Mouse (Mus musculus): ENCODE measurements around the gene Gdf3.
"Not testable (repeated sequence)": the region's sequence is repeated elsewhere in the genome, so short reads cannot be mapped to it uniquely, and the experiment has no call there.

The Gdf3 gene

GRCm38 (mm10) chr6:122609771-122610170 is at the start of gene Gdf3:
Gene Gdf3, minus strand, starts transcription at chr6:122610087.
- DNase-seq (ENCODE audit: low spot score): no peak

GRCm38 (mm10) chr6:122659567-122659966 is 49.7 kb upstream of the Gdf3 start:
- DNase-seq (ENCODE audit: low spot score): no peak

- DNase-seq (ENCODE audit: low spot score): no peak
Observed at GRCm38 (mm10) chr6:122657630-122658029, 47.7 kb upstream of the Gdf3 start.

DNA sequence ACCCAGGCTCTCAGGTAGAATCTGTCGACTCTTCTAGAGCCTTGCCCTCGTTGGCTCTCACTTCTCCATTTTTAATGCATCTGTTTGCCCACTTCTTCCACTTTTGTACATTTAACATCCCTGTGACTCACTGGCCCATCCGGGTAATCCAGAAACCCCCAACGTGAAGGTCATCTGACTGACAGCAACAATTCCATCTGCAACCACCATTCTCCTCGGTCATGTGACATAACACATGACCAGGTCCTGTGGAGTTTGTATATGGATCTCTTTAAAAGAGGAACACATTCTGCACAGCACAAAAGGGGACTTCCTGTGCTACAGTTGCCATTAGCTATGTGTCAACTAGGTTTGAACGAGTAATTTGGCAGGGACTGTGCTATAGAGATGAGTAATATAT is 44.4 kb upstream of the Gdf3 start:
- DNase-seq (ENCODE audit: low spot score): no peak

DNA sequence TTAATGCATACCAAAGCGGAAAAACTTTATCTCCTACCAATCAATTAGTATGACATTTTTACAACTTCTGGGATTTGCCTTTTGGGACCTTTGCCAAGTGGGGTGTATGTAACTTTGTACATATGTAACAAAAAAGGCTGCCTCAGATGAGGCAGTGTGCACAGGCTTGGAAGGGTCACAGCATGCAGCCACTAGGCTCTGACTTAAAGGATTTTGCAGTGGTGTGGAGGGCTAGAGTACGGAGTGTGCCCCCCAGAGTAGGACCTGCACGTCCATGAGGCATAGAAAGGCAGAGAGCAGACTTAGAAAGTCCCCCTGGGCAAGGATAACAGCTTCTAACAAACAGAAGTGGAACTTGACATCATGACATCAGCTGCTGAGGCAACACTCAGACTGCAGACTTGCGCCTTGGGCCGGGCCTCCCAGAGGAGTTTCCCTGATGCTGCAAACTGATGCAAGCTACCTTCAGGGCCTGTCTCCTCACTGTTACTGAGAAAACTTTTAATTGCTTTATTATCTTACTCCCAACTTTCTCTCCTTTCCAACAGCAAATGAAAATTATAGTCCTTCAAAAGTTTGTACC is 40.6 kb upstream of the Gdf3 start:
- no peak for DNase-seq (ENCODE audit: low spot score)

DNA sequence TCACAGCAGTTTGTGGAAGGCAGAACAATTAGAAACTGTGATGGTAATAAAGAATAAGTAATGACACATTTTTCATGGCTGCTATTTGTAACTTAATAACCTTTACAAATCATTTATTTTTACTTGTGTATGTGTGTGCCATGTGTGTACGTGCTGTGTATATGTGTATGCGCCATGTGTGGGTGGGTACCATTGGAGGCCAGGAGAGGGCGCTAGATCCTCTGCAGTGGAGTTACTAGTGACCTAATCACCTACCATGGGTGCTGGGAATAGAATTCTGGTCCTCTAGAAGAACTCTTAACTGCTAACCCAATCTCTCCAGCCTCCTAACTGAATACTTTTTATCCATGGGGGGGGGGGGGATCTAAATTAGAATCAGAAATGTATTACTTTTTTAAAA is 40.0 kb upstream of the Gdf3 start:
- DNase-seq (ENCODE audit: low spot score): no peak

DNA sequence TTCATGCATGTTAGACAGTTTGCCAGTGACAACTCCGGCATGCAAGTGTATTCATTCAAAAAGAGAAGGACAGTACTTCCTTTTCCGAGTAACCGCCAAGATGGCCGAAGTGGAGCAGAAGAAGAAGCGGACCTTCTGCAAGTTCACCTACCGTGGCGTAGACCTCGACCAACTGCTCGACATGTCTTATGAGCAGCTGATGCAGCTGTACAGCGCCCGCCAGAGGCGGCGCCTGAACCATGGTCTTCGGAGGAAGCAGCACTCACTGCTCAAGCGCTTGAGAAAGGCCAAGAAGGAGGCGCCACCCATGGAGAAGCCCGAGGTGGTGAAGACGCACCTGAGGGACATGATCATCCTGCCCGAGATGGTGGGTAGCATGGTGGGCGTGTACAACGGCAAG is 34.3 kb upstream of the Gdf3 start:
- DNase-seq (ENCODE audit: low spot score): not testable (repeated sequence)

DNA sequence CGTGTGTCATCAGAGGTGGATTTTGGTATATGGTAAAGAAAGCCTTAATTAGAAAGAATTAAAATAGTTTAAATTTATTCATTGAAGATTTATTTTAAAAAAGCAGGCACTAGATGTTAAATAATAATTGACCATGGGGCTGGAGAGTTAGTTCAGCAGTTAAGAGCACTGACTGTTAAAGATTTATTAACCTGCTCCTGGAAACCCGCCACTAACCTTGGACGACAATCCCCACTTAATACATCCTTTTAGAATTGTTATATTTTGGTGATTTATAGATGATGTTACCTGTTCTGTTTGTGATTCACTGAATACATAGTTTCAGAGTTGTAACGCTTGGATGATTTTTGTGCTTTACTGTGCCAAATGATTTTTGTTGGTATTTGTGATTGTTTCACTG is 27.7 kb upstream of the Gdf3 start:
- not testable (repeated sequence) for DNase-seq (ENCODE audit: low spot score)

DNA sequence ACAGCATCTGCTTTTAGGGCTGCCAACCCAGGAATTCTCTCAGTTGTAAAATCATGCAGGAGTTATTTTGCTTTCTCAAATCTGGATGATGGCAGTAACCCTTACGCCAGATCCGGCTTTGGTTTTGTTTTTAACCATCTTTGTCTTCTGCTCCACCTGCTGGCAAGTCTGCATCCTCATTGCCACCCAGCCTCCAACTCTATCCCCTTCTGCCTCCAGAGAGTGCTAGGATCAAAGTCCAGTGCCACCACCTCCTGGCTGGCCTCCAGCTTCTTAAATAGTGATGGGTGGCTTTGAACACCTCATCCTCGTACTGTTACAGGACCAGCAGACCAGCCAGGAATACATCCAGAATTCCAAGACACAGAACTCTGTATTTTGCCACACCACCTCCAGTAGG is 26.8 kb upstream of the Gdf3 start:
- no peak for DNase-seq (ENCODE audit: low spot score)

DNA sequence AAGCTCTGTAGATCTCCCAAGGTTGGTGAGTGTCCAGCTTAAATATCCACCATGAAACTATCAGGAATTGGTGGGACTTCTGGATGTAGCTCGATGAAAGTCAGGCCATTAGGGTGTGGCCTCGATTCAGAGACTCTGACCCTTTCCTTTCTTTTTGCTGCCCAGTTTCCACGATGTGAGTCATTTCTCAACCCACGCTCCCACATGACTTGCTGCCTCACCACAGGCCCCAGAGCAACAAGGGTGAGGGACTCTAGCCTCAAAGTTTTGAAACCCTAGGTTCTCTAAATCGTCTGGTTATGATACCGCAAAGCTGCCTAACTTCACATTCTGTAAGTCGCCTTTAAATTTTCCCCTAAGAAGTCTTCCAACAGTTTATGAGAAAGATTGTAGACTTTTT is 25.4 kb upstream of the Gdf3 start:
- no peak for DNase-seq (ENCODE audit: low spot score)

GRCm38 (mm10) chr6:122633411-122633810 is 23.5 kb upstream of the Gdf3 start:
- no peak for DNase-seq (ENCODE audit: low spot score)

GRCm38 (mm10) chr6:122627469-122628108 is 17.7 kb upstream of the Gdf3 start:
- no peak for DNase-seq (ENCODE audit: low spot score)

DNA sequence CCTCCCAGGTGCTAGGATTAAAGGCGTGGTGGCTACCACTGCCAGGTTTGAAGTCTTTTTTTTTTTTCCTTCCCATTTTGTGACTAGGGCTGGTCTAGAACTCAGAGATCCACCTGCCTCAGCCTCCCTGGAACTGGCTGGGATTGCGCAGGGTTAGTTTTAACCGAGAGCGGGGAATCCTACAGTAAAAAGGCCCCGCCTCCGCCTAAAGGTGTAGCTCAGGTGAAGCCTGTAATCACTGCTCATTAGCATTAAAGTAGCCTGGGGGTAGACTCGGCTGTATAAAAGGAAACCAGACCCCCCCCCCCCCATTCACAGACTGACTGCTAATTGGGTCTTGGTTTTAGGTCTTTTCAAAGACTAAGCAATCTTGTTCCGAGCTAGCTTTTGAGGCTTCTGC is 16.2 kb upstream of the Gdf3 start, which contains the start of gene Dppa3:
Dppa3 (plus strand) TSS at position 301 of the 400 bp plus-strand sequence.
- no peak for DNase-seq (ENCODE audit: low spot score)

DNA sequence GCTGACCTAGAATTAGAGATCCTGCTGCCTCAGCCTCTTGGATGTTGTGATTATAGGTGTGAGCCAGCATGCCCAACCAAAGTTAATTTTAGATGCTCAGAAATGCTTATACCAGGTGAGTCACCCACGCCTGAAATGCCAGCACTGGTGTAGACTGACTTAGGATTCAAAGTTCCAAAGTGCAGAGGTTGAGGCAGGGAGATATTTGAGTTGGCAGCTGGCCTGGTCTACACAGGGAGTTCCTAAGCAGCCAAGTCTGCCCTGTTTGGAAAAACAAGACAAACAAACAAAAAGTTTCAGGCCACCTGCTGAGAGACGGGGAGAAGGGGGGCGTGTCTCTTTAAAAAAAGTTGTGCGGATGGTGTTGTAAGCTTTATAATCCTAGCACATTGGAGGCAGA is 15.3 kb upstream of the Gdf3 start:
- no peak for DNase-seq (ENCODE audit: low spot score)

DNA sequence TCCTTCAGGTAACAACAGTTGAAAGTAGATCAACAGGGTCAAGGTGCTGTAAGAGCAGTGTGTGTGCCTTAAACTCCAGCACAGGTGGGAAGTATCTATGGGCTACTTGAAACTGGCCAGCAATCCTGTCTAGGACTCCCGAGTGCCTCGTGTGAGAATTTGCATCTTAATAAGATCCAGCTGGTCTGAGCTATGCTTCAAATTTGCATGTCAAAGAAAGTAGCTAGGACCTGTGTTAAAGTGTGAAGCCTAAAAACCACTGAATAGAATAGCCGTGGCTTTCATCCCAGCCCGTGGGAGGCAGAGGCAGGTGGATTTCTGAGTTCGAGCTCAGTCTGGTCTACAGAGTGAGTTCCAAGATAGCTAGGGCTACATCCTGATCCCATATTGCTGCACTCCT is 14.6 kb upstream of the Gdf3 start:
- no peak for DNase-seq (ENCODE audit: low spot score)

GRCm38 (mm10) chr6:122621066-122621465 is 11.2 kb upstream of the Gdf3 start:
- no peak for DNase-seq (ENCODE audit: low spot score)

DNA sequence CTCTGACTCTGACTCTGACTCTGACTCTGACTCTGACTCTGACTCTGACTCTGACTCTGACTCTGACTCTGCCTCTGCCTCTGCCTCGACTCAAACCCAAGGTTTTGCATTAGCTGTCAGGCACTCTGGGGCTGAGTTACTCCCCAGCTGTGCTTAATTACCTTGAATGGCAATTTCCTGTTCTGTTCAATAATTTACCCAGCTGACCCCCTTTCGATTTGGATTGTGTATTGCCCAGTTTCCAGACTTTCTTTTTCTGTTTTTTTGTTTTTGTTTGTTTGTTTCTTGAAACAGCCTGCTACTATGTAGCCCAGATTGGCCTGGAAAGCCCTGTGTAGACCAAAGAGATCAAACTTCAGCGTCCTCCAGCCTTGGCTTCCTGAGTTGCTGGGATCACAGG is 6.1 kb upstream of the Gdf3 start:
- no peak for DNase-seq (ENCODE audit: low spot score)

GRCm38 (mm10) chr6:122614047-122614446 is 4.2 kb upstream of the Gdf3 start:
- no peak for DNase-seq (ENCODE audit: low spot score)

- no peak for DNase-seq (ENCODE audit: low spot score)
Observed at GRCm38 (mm10) chr6:122612426-122612825, 2.5 kb upstream of the Gdf3 start.

DNA sequence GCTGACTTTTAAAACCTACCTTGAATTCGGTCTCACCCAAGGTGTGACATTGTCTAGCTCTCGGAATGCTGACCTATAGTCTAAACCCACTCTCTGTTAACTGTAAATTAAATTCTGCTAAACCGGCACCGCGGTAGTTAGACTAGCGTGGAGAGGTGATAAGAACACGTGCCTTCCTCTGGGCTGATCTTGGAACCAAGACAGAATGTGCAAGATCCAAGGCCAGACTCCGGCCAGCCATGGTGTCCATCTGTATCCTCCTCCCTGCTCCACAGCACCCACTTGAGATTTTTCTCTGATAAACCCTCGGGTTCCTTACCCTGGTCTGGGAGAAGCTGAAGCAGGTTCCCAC is 534 bp downstream of the Gdf3 start:
- no peak for DNase-seq (ENCODE audit: low spot score)

GRCm38 (mm10) chr6:122608434-122609376 is 1.2 kb downstream of the Gdf3 start:
- DNase-seq (ENCODE audit: low spot score): no peak

DNA sequence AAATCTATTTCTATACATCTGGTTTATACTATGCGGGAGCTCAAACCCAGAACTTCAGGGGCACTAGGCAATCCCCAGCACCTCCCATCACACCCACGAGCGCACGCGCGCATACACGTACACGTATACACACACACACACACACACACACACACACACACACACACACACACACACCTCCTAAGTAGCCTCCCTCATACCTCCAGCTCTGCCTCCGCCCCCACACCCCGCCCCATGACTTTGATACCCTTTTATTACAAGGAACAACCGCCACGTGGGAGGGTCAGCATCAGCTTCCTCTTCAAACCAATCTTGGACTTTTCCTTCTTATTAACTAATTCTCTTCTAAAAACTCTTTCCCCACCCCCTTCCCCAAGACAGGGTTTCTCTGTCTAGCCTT is 2.2 kb downstream of the Gdf3 start:
- no peak for DNase-seq (ENCODE audit: low spot score)

DNA sequence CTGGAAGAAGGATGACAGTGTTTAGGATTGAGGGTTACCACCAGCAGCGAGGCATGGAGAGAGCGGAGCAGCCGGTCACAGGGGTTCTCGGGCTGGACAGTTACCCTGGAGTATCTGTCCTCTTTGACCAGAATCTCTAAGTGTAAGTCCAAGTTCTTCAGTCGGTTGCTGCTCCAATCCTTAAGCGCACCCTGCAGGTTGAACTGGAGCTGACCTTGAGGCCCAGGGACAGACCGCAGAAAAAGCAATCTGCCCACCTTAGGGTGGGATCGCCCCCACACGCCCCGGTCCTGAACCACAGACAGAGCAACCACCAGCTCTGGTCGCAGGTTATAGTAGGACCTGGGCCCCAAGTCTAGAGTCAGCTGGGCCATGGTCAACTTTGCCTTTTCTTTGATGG is 3.2 kb downstream of the Gdf3 start:
- DNase-seq (ENCODE audit: low spot score): no peak

All from urinary bladder, postnatal 25 days (tissue).